Mouse (Mus musculus) liver, adult 2 months (tissue): ENCODE data around the gene Epn3.

Experiments used
- CTCF ChIP-seq: fragments of 200-500 bp; IDR thresholded peaks from 2 replicates; pipeline ENCODE4 v1.5.1; 2011; ENCODE audit warnings: low read depth, low read length, control low read depth
- POLR2A ChIP-seq: fragments of 200-500 bp; IDR thresholded peaks from 2 replicates; pipeline ENCODE4 v1.6.1; 2011; ENCODE audit warnings: low read length, control low read depth; ENCODE audit not compliant: insufficient read depth; ENCODE audit errors: extremely low read depth

- TF ChIP-seq POLR2A = no peak
- TF ChIP-seq CTCF = no peak
Measured at GRCm38 (mm10) chr11:94533171-94533570, 33.4 kb upstream of the Epn3 start.
